Mouse (Mus musculus) thymus, adult 2 months (tissue): ENCODE results near the gene Fam20b. TPM values are rescaled to one million over a fixed set of nuclear protein-coding genes. Genes with fewer than 3 reads are reported as not detected.
"Not testable (repeated sequence)": the region's sequence is repeated elsewhere in the genome, so short reads cannot be mapped to it uniquely, and the experiment has no call there.

Source experiments
- DNase-seq: peaks from one replicate; pipeline ENCODE4 v3.0.0; 2021
- H3K27ac ChIP-seq: fragments of 200-500 bp; 2 replicates; pipeline ENCODE4 v1.5.1; 2012; ENCODE audit warnings: low read length, control low read depth; ENCODE audit not compliant: control insufficient read depth, insufficient read depth
- H3K27me3 ChIP-seq: fragments of 200-500 bp; 2 replicates; pipeline ENCODE4 v1.6.1; 2012; ENCODE audit warnings: mild to moderate bottlenecking, low read length, moderate library complexity, mixed read lengths; ENCODE audit not compliant: control insufficient read depth, insufficient read depth
- H3K36me3 ChIP-seq: fragments of 200-500 bp; 2 replicates; pipeline ENCODE4 v1.6.1; 2012; ENCODE audit warnings: mild to moderate bottlenecking, low read length, moderate library complexity; ENCODE audit not compliant: control insufficient read depth, insufficient read depth
- H3K4me1 ChIP-seq: fragments of 200-500 bp; replicated peaks from 2 replicates; pipeline ENCODE4 v1.6.1; 2012; ENCODE audit warnings: low read length; ENCODE audit not compliant: control insufficient read depth, insufficient read depth
- H3K4me3 ChIP-seq: fragments of 200-500 bp; 2 replicates; pipeline ENCODE4 v1.5.1; 2012; ENCODE audit warnings: mild to moderate bottlenecking, low read length, control low read depth, moderate library complexity; ENCODE audit not compliant: control insufficient read depth, insufficient read depth
- CTCF ChIP-seq: fragments of 200-500 bp; IDR thresholded peaks from 2 replicates; pipeline ENCODE4 v1.5.1; 2012; ENCODE audit warnings: mild to moderate bottlenecking, control low read depth, low read length, moderate library complexity, borderline replicate concordance; ENCODE audit not compliant: control insufficient read depth, poor library complexity, insufficient read depth; ENCODE audit errors: extremely low read depth
- POLR2A ChIP-seq: fragments of 200-500 bp; IDR thresholded peaks from 2 replicates; pipeline ENCODE4 v1.6.1; 2012; ENCODE audit warnings: mild to moderate bottlenecking, low read length, control low read depth, moderate library complexity; ENCODE audit not compliant: control insufficient read depth, poor library complexity, insufficient read depth; ENCODE audit errors: extremely low read depth
- WGBS: fragments of 180-500 bp; shearing (Covaris S2); methylation state at CpG from one replicate; pipeline ENCODE4 v1.1.7; 2018; 5-methylcytosine and 5-hydroxymethylcytosine counted together
- polyA plus RNA-seq: library from polyadenylated mRNA; depleted of rRNA; stranded (reverse); fragments of >200 nt; gene quantifications from 2 replicates; pipeline ENCODE4 v1.2.3, GENCODE M21; 2012

Fam20b gene
- polyA plus RNA-seq, 1 experiment, result 17.7 TPM

- no peak for DNase-seq
- no peak overlapping the region for H3K4me3 ChIP-seq
- H3K27me3 ChIP-seq, result no peaks in the 10 kb centered on the region
- TF ChIP-seq CTCF (no peak), POLR2A (no peak)
- H3K4me1 ChIP-seq, result peaks cover 27% of the 10 kb centered on the region
- H3K36me3 ChIP-seq, result no peaks in the 10 kb centered on the region
- no peak overlapping the region for H3K27ac ChIP-seq
- 92% methylated on average over 11 of the region's 11 CpGs for WGBS
Measured at GRCm38 (mm10) chr1:156669208-156669983, 49.5 kb downstream of the Fam20b start.

DNA sequence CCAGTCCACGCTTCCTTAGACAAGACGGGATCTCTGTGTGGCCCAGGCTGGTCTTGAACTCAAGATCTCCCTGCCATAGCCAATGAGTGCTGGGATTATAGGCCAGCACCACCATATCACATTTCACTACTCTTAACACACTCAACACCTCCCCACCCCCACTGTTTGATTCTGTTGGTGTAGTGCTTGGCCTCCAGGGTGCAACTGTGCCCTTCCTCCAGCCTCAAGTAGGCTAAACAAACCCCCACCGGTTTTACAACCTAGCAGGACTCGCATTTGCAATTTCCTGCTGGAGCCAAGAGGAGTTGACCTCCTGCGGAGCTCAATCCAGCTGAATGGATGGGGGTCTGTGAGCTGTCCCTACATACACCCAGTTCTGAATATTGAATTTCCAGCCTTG is 50.3 kb downstream of the Fam20b start:
- no peak overlapping the region for H3K4me3 ChIP-seq
- peaks cover 27% of the 10 kb centered on the region for H3K4me1 ChIP-seq
- 91% methylated on average over 5 of the region's 5 CpGs for WGBS
- no peak for DNase-seq
- H3K36me3 ChIP-seq, result no peaks in the 10 kb centered on the region
- H3K27me3 ChIP-seq, result no peaks in the 10 kb centered on the region
- no peak overlapping the region for H3K27ac ChIP-seq
- TF ChIP-seq CTCF (no peak), POLR2A (no peak)

- no peaks in the 10 kb centered on the region for H3K36me3 ChIP-seq
- no peak overlapping the region for H3K27ac ChIP-seq
- peaks cover 22% of the 10 kb centered on the region for H3K4me1 ChIP-seq
- TF ChIP-seq CTCF (no peak), POLR2A (no peak)
- no peaks in the 10 kb centered on the region for H3K27me3 ChIP-seq
- H3K4me3 ChIP-seq, result no peak overlapping the region
- WGBS, result 82% methylated on average over 23 of the region's 23 CpGs
- no peak for DNase-seq
Measured at GRCm38 (mm10) chr1:156667141-156667926, 51.6 kb downstream of the Fam20b start.

DNA sequence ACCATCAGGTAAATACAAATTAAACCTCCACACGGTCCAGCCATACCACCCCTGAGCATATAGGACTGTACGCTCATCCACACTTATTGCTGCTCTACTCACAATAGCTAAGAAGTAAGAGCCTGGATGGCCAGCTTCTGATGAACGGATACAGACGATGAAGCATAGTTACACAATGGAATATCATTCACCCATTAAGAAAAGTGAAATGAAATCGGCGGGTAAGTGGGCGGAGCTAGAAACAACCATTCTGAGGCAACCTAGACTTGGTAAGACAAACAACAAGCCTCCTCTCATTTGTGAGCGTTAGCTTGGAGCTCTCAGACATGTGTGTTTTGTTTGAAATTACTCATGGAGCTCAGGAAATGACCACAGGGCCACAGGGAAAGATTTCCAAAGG is 53.1 kb downstream of the Fam20b start:
- Histone ChIP-seq H3K4me1 (peaks cover 20% of the 10 kb centered on the region), H3K27me3 (no peaks in the 10 kb centered on the region), H3K36me3 (no peaks in the 10 kb centered on the region), H3K4me3 (no peak overlapping the region), H3K27ac (no peak overlapping the region)
- 97% methylated on average over 8 of the region's 8 CpGs for WGBS
- DNase-seq, result no peak
- TF ChIP-seq CTCF (no peak), POLR2A (no peak)

DNA sequence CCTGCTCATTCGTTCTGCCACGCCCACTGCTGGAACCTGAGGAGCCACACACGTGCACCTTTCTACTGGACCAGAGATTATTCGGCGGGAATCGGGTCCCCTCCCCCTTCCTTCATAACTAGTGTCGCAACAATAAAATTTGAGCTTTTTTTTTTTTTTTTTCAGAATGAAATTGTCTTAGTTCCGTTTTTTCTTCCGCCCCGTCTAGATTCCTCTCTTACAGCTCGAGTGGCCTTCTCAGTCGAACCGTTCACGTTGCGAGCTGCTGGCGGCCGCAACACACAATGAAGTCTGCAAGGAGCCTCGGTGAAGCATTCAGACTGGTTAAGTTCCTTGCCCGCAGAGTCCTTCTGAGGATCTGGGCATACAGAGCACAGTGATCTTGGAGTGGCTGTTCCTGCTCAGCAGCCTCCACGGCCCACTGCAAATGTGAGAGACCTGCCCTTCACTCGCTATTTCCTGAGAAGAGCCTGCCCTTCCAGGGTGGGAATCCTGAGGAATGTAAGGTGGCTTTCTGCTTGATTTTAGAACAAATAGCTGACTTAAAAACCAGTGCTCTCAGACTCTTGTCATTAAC is 58.1 kb downstream of the Fam20b start:
- H3K4me3 ChIP-seq, H3K4me1 ChIP-seq, H3K27ac ChIP-seq, DNase-seq, H3K36me3 ChIP-seq, H3K27me3 ChIP-seq: not testable (repeated sequence)
- WGBS, result 28% methylated on average over 21 of the region's 21 CpGs

DNA sequence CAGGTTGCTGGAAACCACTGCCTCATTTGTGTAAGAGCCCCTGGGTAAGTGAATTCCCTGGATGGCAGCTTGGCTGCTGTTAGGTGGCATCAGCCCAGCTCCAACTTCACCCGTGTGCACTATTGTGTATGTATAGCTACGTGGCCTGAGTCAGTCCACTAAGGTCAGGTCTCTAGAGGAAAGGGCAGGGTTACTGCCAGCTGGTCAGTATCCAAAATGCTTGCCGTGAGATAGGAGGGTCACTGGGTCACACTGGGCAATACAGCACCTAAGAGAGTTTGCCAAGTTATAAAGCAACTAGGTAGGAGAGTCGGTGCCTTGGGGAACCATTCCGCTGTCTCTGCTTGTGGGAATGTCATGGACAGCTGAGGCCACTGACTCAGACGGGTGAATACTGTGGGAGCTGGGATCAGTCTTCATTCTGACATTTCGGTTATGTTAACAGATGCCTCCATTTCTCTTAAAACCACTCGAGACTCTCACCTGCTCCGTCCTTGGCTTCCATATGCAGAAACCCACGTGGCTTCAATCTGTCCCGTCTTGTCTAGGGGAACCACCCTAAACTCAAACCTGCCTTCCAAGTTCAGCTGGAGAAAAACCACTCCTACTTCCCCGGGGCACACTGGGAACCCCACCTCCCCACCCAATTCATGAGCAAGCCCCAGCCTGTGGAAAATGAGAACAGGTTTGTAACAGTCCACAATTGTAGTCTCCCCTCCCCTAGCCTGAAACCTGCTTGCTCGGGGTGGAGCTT is 58.8 kb downstream of the Fam20b start:
- Histone ChIP-seq H3K27me3 (no peaks in the 10 kb centered on the region), H3K4me3 (no peak overlapping the region), H3K36me3 (no peaks in the 10 kb centered on the region), H3K4me1 (peaks cover 9% of the 10 kb centered on the region), H3K27ac (peak overlapping the region; percentile 23; the same call in 1 of the 2 replicates)
- no peak for TF ChIP-seq CTCF
- no peak for TF ChIP-seq POLR2A
- 63% methylated on average over 13 of the region's 13 CpGs for WGBS
- no peak for DNase-seq
